9 mouse cellular contexts compared by ENCODE assay signal in genomic region chr6:41055581-41055980, GRCm38 (mm10). TPM values are rescaled to one million over a fixed set of nuclear protein-coding genes. Genes with fewer than 3 reads are reported as not detected.
DNase-seq lines count a peak whose midpoint lies in the region; ATAC-seq and TF ChIP-seq lines count a peak whose summit lies in the region.
"Had no signal": no experiment of that assay in that cellular context is flagged by ENCODE, and none has a peak within 500 bp of the region (broad histone marks: within the 10 kb centered on the region; RNA-seq: fewer than 3 reads in every experiment).

No protein-coding gene starts in this region.

- WGBS in forebrain, embryonic 14.5 days, result 39% methylated on average over 2 of the region's 2 CpGs
- 44% methylated on average over 2 of the region's 2 CpGs for WGBS in forebrain, embryonic 16.5 days

- peak; percentile 53 for DNase-seq in forebrain, embryonic 14.5 days (ENCODE audit: low spot score)
- peak; percentile 30 to 51 for DNase-seq in left cerebral cortex, postnatal 14 days (ENCODE audit: low spot score in 2 of 2)
- DNase-seq in left cerebral cortex, adult 8-10 months (ENCODE audit: low spot score in 2 of 2), result no peak
- DNase-seq in G1E (ENCODE audit: low spot score), result peak; percentile 3
- peak; percentile 23 for DNase-seq in embryo, embryonic 11.5 days (ENCODE audit: low read depth, low spot score)
- peak; percentile 4 for DNase-seq in lung, postnatal 10 days
- peak; percentile 52 to 54 for DNase-seq in thymus, postnatal 36 days

- H3K4me2 ChIP-seq in forebrain, embryonic 14.5 days (ENCODE audit: low read length), result no peak overlapping the region
- H3K4me2 ChIP-seq in forebrain, embryonic 16.5 days (ENCODE audit: low read length), result no peak overlapping the region
- H3K4me2 ChIP-seq: limb, embryonic 13.5 days had no signal

- H3K27ac ChIP-seq in forebrain, embryonic 14.5 days (ENCODE audit: low read depth, low read length), result no peak overlapping the region
- H3K27ac ChIP-seq in forebrain, embryonic 16.5 days (ENCODE audit: low read length), result no peak overlapping the region
- H3K27ac ChIP-seq: limb, embryonic 13.5 days had no signal

- ATAC-seq in forebrain, embryonic 14.5 days, result no peak
- no peak for ATAC-seq in forebrain, embryonic 16.5 days
- ATAC-seq in G1E (ENCODE audit: extremely low read depth, insufficient number of reproducible peaks, low FRiP score, poor library complexity, severe bottlenecking), result no peak

- no peak overlapping the region for H3K4me3 ChIP-seq in forebrain, embryonic 14.5 days (ENCODE audit: low read depth, low read length)
- H3K4me3 ChIP-seq in forebrain, embryonic 16.5 days (replicated peaks; ENCODE audit: low read length), result no peak overlapping the region
- H3K4me3 ChIP-seq in G1E (ENCODE audit: low read depth, low read length), result no peak overlapping the region
- H3K4me3 ChIP-seq: limb, embryonic 13.5 days had no signal

- no peaks in the 10 kb centered on the region for H3K36me3 ChIP-seq in forebrain, embryonic 14.5 days (ENCODE audit: control insufficient read depth, insufficient read depth, low read length)
- H3K36me3 ChIP-seq in forebrain, embryonic 16.5 days (ENCODE audit: control insufficient read depth, insufficient read depth), result no peaks in the 10 kb centered on the region
- no peaks in the 10 kb centered on the region for H3K36me3 ChIP-seq in G1E (replicated peaks)
- H3K36me3 ChIP-seq: limb, embryonic 13.5 days had no signal

- no peaks in the 10 kb centered on the region for H3K9me3 ChIP-seq in forebrain, embryonic 14.5 days (replicated peaks; ENCODE audit: control insufficient read depth, low read length)
- no peaks in the 10 kb centered on the region for H3K9me3 ChIP-seq in forebrain, embryonic 16.5 days (ENCODE audit: control insufficient read depth, low read length)
- no peaks in the 10 kb centered on the region for H3K9me3 ChIP-seq in G1E (replicated peaks)
- H3K9me3 ChIP-seq: limb, embryonic 13.5 days had no signal

- no peaks in the 10 kb centered on the region for H3K4me1 ChIP-seq in forebrain, embryonic 14.5 days (ENCODE audit: control insufficient read depth, insufficient read depth, low read length)
- no peaks in the 10 kb centered on the region for H3K4me1 ChIP-seq in forebrain, embryonic 16.5 days (replicated peaks; ENCODE audit: control insufficient read depth, insufficient read depth, low read length)
- H3K4me1 ChIP-seq in G1E (ENCODE audit: insufficient read depth, low read depth, low read length), result no peaks in the 10 kb centered on the region
- H3K4me1 ChIP-seq: limb, embryonic 13.5 days had no signal

- no peaks in the 10 kb centered on the region for H3K27me3 ChIP-seq in forebrain, embryonic 14.5 days (replicated peaks; ENCODE audit: control insufficient read depth, insufficient read depth, low read length)
- H3K27me3 ChIP-seq in forebrain, embryonic 16.5 days (replicated peaks; ENCODE audit: control insufficient read depth, insufficient read depth, low read length), result no peaks in the 10 kb centered on the region
- H3K27me3 ChIP-seq in G1E (ENCODE audit: insufficient read depth, low read length), result no peaks in the 10 kb centered on the region
- H3K27me3 ChIP-seq: limb, embryonic 13.5 days had no signal

- intact Hi-C loops in left cerebral cortex, postnatal 14 days (cut with DNase I), result no loop called here

- peak; percentile 39; the same call in 1 of the 2 replicates for TF ChIP-seq CTCF in G1E (IDR thresholded peaks at IDR 0.05; ENCODE audit: low read depth, low read length)

- no peak overlapping the region for H3K9ac ChIP-seq in forebrain, embryonic 14.5 days (ENCODE audit: low read length)
- no peak overlapping the region for H3K9ac ChIP-seq in forebrain, embryonic 16.5 days (replicated peaks; ENCODE audit: low read depth, low read length)
- H3K9ac ChIP-seq: limb, embryonic 13.5 days had no signal

RNA-seq across cellular contexts. Expression of gene 2210010C04Rik, which starts 20.3 kb away (rescaled TPM):
- not detected in 2 replicates for polyA plus RNA-seq in forebrain, embryonic 14.5 days (2014; fragmentation: Nextera tagmentation; extraction: Ambion mirVana)
- polyA plus RNA-seq in forebrain, embryonic 16.5 days (2015; fragmentation: Nextera tagmentation; extraction: Ambion mirVana), result not detected in 2 replicates
- not detected for total RNA-seq in left cerebral cortex, postnatal 14 days (2021)
- total RNA-seq in left cerebral cortex, adult 8-10 months (2022), result not detected
- total RNA-seq in G1E (2014; fragmentation: Nextera tagmentation) (not detected in 2 replicates), G1E (2017) (not detected in 2 replicates)
- polyA plus RNA-seq in G1E (2012), result not detected in 2 replicates
- polyA plus RNA-seq: limb, embryonic 13.5 days had no signal

RNA-seq across cellular contexts. Expression of gene Gm2663, which starts 56.3 kb away (rescaled TPM):
- not detected in 2 replicates for polyA plus RNA-seq in forebrain, embryonic 14.5 days (2014; fragmentation: Nextera tagmentation; extraction: Ambion mirVana)
- polyA plus RNA-seq in forebrain, embryonic 16.5 days (2015; fragmentation: Nextera tagmentation; extraction: Ambion mirVana), result not detected in 2 replicates
- total RNA-seq in left cerebral cortex, postnatal 14 days (2021), result not detected
- not detected for total RNA-seq in left cerebral cortex, adult 8-10 months (2022)
- total RNA-seq in G1E (2014; fragmentation: Nextera tagmentation) (not detected in 2 replicates), G1E (2017) (not detected in 2 replicates)
- polyA plus RNA-seq in G1E (2012), result not detected in 2 replicates
- polyA plus RNA-seq: limb, embryonic 13.5 days had no signal

Comparison
In these comparisons a context has a peak if more than half of its experiments do, and no peak if none do; other contexts are left out.
1. DNase-seq: peak in forebrain, embryonic 14.5 days (single experiment), left cerebral cortex, postnatal 14 days (2 of 2), G1E (single experiment), embryo, embryonic 11.5 days (single experiment), lung, postnatal 10 days (single experiment) and thymus, postnatal 36 days (2 of 2); none in left cerebral cortex, adult 8-10 months (0 of 2).